Mouse (Mus musculus) MEL (cell line): ENCODE results near the gene Pde10a. TPM values are rescaled to one million over a fixed set of nuclear protein-coding genes. Genes with fewer than 3 reads are reported as not detected.

Source experiments
- DNase-seq: peaks from one replicate; pipeline ENCODE4 v3.0.0; 2011; ENCODE audit warnings: low read depth, low spot score
- H3K27ac ChIP-seq: 2 replicates; pipeline ENCODE4 v1.5.1; 2012; ENCODE audit warnings: low read depth, mild to moderate bottlenecking, control low read depth, low read length, moderate library complexity; ENCODE audit not compliant: control insufficient read depth
- H3K27me3 ChIP-seq, 2 experiments: fragments of 150-350 bp in 1 of 2; sonication (generic) in 1 of 2; 2 replicates each; pipeline ENCODE4 v1.6.1; 2012; ENCODE audit warnings: low read length in 2 of 2, mild to moderate bottlenecking in 2 of 2, improper control_type of control experiment in 1 of 2, moderate library complexity in 1 of 2; ENCODE audit not compliant: insufficient read depth in 2 of 2, control insufficient read depth in 1 of 2
- H3K36me3 ChIP-seq, 2 experiments: 2 replicates each; pipeline ENCODE4 v1.6.1; 2012 to 2014; ENCODE audit warnings: low read length in 2 of 2, improper control_type of control experiment in 1 of 2, inconsistent platforms in 1 of 2, mild to moderate bottlenecking in 1 of 2; ENCODE audit not compliant: insufficient read depth in 2 of 2, control insufficient read depth in 1 of 2
- H3K4me1 ChIP-seq, 2 experiments: fragments of 150-350 bp in 1 of 2; sonication (generic) in 1 of 2; 2 replicates each; pipeline ENCODE4 v1.6.1; 2012; ENCODE audit warnings: low read length in 2 of 2, improper control_type of control experiment in 1 of 2, mild to moderate bottlenecking in 1 of 2; ENCODE audit not compliant: insufficient read depth in 2 of 2, control insufficient read depth in 1 of 2
- H3K4me3 ChIP-seq, 2 experiments: fragments of 150-350 bp in 1 of 2; sonication (generic) in 1 of 2; 2 replicates each; pipeline ENCODE4 v1.5.1; 2012; ENCODE audit warnings: low read depth in 2 of 2, low read length in 2 of 2, mild to moderate bottlenecking in 2 of 2, moderate library complexity in 2 of 2, control low read depth in 1 of 2, improper control_type of control experiment in 1 of 2; ENCODE audit not compliant: control insufficient read depth in 1 of 2, insufficient read depth in 1 of 2
- H3K79me2 ChIP-seq: 2 replicates; pipeline ENCODE4 v1.6.1; 2012; ENCODE audit warnings: mild to moderate bottlenecking, low read length, moderate library complexity; ENCODE audit not compliant: control insufficient read depth, poor library complexity, insufficient read depth
- H3K9ac ChIP-seq: 2 replicates; pipeline ENCODE4 v1.6.1; 2012; ENCODE audit warnings: low read depth, mild to moderate bottlenecking, control low read depth, low read length, moderate library complexity; ENCODE audit not compliant: control insufficient read depth, poor library complexity, severe bottlenecking
- H3K9me3 ChIP-seq: fragments of 150-350 bp; sonication (generic); replicated peaks from 2 replicates; pipeline ENCODE4 v1.6.1; 2012; ENCODE audit warnings: mild to moderate bottlenecking, low read length, improper control_type of control experiment, moderate library complexity; ENCODE audit not compliant: insufficient read depth
- BHLHE40 ChIP-seq: IDR thresholded peaks from 2 replicates; pipeline ENCODE4 v1.6.1; 2012; ENCODE audit warnings: low read depth, mild to moderate bottlenecking, inconsistent platforms, low read length, improper control_type of control experiment, borderline replicate concordance
- CHD1 ChIP-seq: IDR thresholded peaks from 2 replicates; pipeline ENCODE4 v1.6.1; 2012; ENCODE audit warnings: low read depth, mild to moderate bottlenecking, inconsistent platforms, low read length, improper control_type of control experiment
- CHD2 ChIP-seq: IDR thresholded peaks from 2 replicates; pipeline ENCODE4 v1.6.1; 2011; ENCODE audit warnings: low read length, improper control_type of control experiment
- CTCF ChIP-seq, 3 experiments: IDR thresholded peaks in 2 of 3; conservative IDR thresholded peaks in 1 of 3; 2 replicates each; pipeline ENCODE4 v1.5.1; 2011 to 2012; ENCODE audit warnings: low read length in 3 of 3, low read depth in 2 of 3, mild to moderate bottlenecking in 2 of 3, improper control_type of control experiment in 1 of 3, inconsistent platforms in 1 of 3, mixed read lengths in 1 of 3, moderate library complexity in 1 of 3; ENCODE audit not compliant: control insufficient read depth in 1 of 3, insufficient read depth in 1 of 3, poor library complexity in 1 of 3, severe bottlenecking in 1 of 3
- ELF1 ChIP-seq: IDR thresholded peaks from 2 replicates; pipeline ENCODE4 v1.6.1; 2014; ENCODE audit warnings: low read depth, mild to moderate bottlenecking, inconsistent platforms, low read length, improper control_type of control experiment, moderate library complexity
- EP300 ChIP-seq, 2 experiments: IDR thresholded peaks; 2 replicates each; pipeline ENCODE4 v1.6.1; 2011; ENCODE audit warnings: improper control_type of control experiment in 2 of 2, low read length in 2 of 2, low read depth in 1 of 2, mild to moderate bottlenecking in 1 of 2
- GATA1 ChIP-seq: IDR thresholded peaks from 2 replicates; pipeline ENCODE4 v1.6.1; 2011; ENCODE audit warnings: low read depth, low read length, improper control_type of control experiment
- KAT2A ChIP-seq: conservative IDR thresholded peaks from 2 replicates; pipeline ENCODE4 v1.6.1; 2012; ENCODE audit warnings: low read depth, low read length, improper control_type of control experiment, inconsistent platforms
- MAFK ChIP-seq: IDR thresholded peaks from 2 replicates; pipeline ENCODE4 v1.6.1; 2011; ENCODE audit warnings: low read depth, mild to moderate bottlenecking, low read length, improper control_type of control experiment, borderline replicate concordance
- MAX ChIP-seq: IDR thresholded peaks from 2 replicates; pipeline ENCODE4 v1.6.1; 2011; ENCODE audit warnings: low read length, improper control_type of control experiment
- MEF2A ChIP-seq: IDR thresholded peaks from 2 replicates; pipeline ENCODE4 v1.6.1; 2014; ENCODE audit warnings: low read depth, mild to moderate bottlenecking, inconsistent platforms, low read length, improper control_type of control experiment; ENCODE audit not compliant: poor library complexity, insufficient replicate concordance, severe bottlenecking; ENCODE audit errors: extremely low read depth
- MXI1 ChIP-seq: IDR thresholded peaks from 2 replicates; pipeline ENCODE4 v1.6.1; 2011; ENCODE audit warnings: mild to moderate bottlenecking, low read depth, low read length, improper control_type of control experiment
- MYB ChIP-seq: IDR thresholded peaks from 2 replicates; pipeline ENCODE4 v1.6.1; 2011; ENCODE audit warnings: mild to moderate bottlenecking, low read depth, low read length, improper control_type of control experiment
- MYC ChIP-seq: IDR thresholded peaks from 2 replicates; pipeline ENCODE4 v1.6.1; 2011; ENCODE audit warnings: low read depth, mild to moderate bottlenecking, low read length, improper control_type of control experiment, moderate library complexity
- NELFE ChIP-seq: IDR thresholded peaks from 2 replicates; pipeline ENCODE4 v1.6.1; 2011; ENCODE audit warnings: low read depth, low read length, improper control_type of control experiment
- POLR2AphosphoS2 ChIP-seq: IDR thresholded peaks from 2 replicates; pipeline ENCODE4 v1.6.1; 2011; ENCODE audit warnings: low read length, improper control_type of control experiment
- POLR2AphosphoS5 ChIP-seq: IDR thresholded peaks from 2 replicates; pipeline ENCODE4 v1.6.1; 2012; ENCODE audit warnings: low read depth, borderline replicate concordance, mild to moderate bottlenecking, inconsistent platforms, low read length, moderate library complexity, mixed read lengths
- RCOR1 ChIP-seq: IDR thresholded peaks from 2 replicates; pipeline ENCODE4 v1.6.1; 2012; ENCODE audit warnings: low read depth, mild to moderate bottlenecking, inconsistent platforms, low read length, improper control_type of control experiment
- TBP ChIP-seq: IDR thresholded peaks from 2 replicates; pipeline ENCODE4 v1.8.0; 2011; ENCODE audit warnings: low read depth, low read length, improper control_type of control experiment
- TCF12 ChIP-seq: IDR thresholded peaks from 2 replicates; pipeline ENCODE4 v1.6.1; 2014; ENCODE audit warnings: low read depth, mild to moderate bottlenecking, inconsistent platforms, low read length, improper control_type of control experiment, moderate library complexity
- USF2 ChIP-seq, 2 experiments: IDR thresholded peaks; 2 replicates each; pipeline ENCODE4 v1.6.1; 2011 to 2012; ENCODE audit warnings: improper control_type of control experiment in 2 of 2, low read length in 2 of 2, borderline replicate concordance in 1 of 2, inconsistent platforms in 1 of 2, low read depth in 1 of 2, mild to moderate bottlenecking in 1 of 2; ENCODE audit not compliant: insufficient read depth in 1 of 2
- ZKSCAN1 ChIP-seq: IDR thresholded peaks from 2 replicates; pipeline ENCODE4 v1.6.1; 2012; ENCODE audit warnings: low read depth, mild to moderate bottlenecking, inconsistent platforms, low read length, improper control_type of control experiment, moderate library complexity
- polyA plus RNA-seq, 2 experiments: library from polyadenylated mRNA; stranded (reverse) in 1 of 2; unstranded in 1 of 2; fragments of >175 nt in 1 of 2; fragments of >200 nt in 1 of 2; gene quantifications; 2 replicates each; pipeline versions ENCODE4 v1.2.1 to v1.2.4; 2012; ENCODE audit warnings: low replicate concordance in 2 of 2, low read depth in 1 of 2; ENCODE audit not compliant: insufficient read length in 2 of 2, insufficient read depth in 1 of 2, missing spikeins in 1 of 2
- total RNA-seq: library from RNA; depleted of rRNA; stranded (reverse); fragments of 300-350 nt; gene quantifications from 2 replicates; pipeline ENCODE4 v1.2.3, GENCODE M21; 2012

The Pde10a gene
- total and polyA plus RNA-seq, 3 experiments: 3.1 to 6.9 TPM; not detected in 1

GRCm38 (mm10) chr17:8620346-8620745 lies 95.2 kb downstream of the Pde10a start (continued):
- no peak for TF ChIP-seq EP300 (IDR thresholded peaks at IDR 0.05; ENCODE audit: low read depth in 1 of 2, low read length in 2 of 2)
- TF ChIP-seq KAT2A: no peak
- TF ChIP-seq, all 39 proteins: peak for 0

GRCm38 (mm10) chr17:8621105-8621504 lies 95.9 kb downstream of the Pde10a start:
- no peak overlapping the region for H3K9ac ChIP-seq
- peaks cover 0 to 2% of the 10 kb centered on the region in 2 experiments; a peak in 2 of 4 replicates for H3K27me3 ChIP-seq
- no peaks in the 10 kb centered on the region for H3K9me3 ChIP-seq
- H3K4me1 ChIP-seq: no peaks in the 10 kb centered on the region
- TF ChIP-seq MEF2A (no peak), GATA1 (no peak), TBP (no peak), ELF1 (no peak), MXI1 (no peak), MYB (no peak), MYC (no peak), MAX (no peak), MAFK (no peak), CHD1 (no peak), POLR2AphosphoS2 (no peak), NELFE (no peak), USF2 (IDR thresholded peaks at IDR 0.05; ENCODE audit: borderline replicate concordance in 1 of 2, insufficient read depth in 1 of 2, low read depth in 1 of 2, low read length in 2 of 2) (no peak), RCOR1 (no peak), CTCF (IDR thresholded peaks at IDR 0.05 in 2 of 3, conservative IDR thresholded peaks at IDR 0.05 in 1 of 3; ENCODE audit: control insufficient read depth in 1 of 3, insufficient read depth in 1 of 3, low read depth in 2 of 3, low read length in 3 of 3, poor library complexity in 1 of 3, severe bottlenecking in 1 of 3) (no peak), ZKSCAN1 (no peak), CHD2 (no peak), BHLHE40 (no peak), TCF12 (no peak), POLR2AphosphoS5 (no peak)
- H3K4me3 ChIP-seq: no peak overlapping the region
- no peak overlapping the region for H3K27ac ChIP-seq
- no peaks in the 10 kb centered on the region for H3K79me2 ChIP-seq
- H3K36me3 ChIP-seq: no peaks in the 10 kb centered on the region
- no peak for DNase-seq
